12 mouse cellular contexts compared by ENCODE assay signal in genomic region chr12:117807637-117808036, GRCm38 (mm10). TPM values are rescaled to one million over a fixed set of nuclear protein-coding genes. Genes with fewer than 3 reads are reported as not detected.
DNase-seq lines count a peak whose midpoint lies in the region; ATAC-seq and TF ChIP-seq lines count a peak whose summit lies in the region.
"Had no signal": no experiment of that assay in that cellular context is flagged by ENCODE, and none has a peak within 500 bp of the region (broad histone marks: within the 10 kb centered on the region; RNA-seq: fewer than 3 reads in every experiment).

No protein-coding gene starts in this region.

- WGBS in heart, embryonic 10.5 days, result 44% methylated on average over 12 of the region's 12 CpGs
- WGBS in forebrain, embryonic 10.5 days, result 52% methylated on average over 10 of the region's 12 CpGs
- 25% methylated on average over 11 of the region's 12 CpGs for WGBS in hindbrain, postnatal 0 days
- WGBS in intestine, embryonic 15.5 days, result 32% methylated on average over 10 of the region's 12 CpGs

- no peak overlapping the region for H3K9ac ChIP-seq in hindbrain, postnatal 0 days (replicated peaks; ENCODE audit: low read length)
- H3K9ac ChIP-seq in intestine, embryonic 15.5 days, result no peak overlapping the region
- H3K9ac ChIP-seq: limb, embryonic 15.5 days had no signal

- peak overlapping the region; percentile 31 for H3K4me3 ChIP-seq in heart, embryonic 10.5 days
- H3K4me3 ChIP-seq in forebrain, embryonic 10.5 days, result peak overlapping the region; percentile 36
- no peak overlapping the region for H3K4me3 ChIP-seq in hindbrain, postnatal 0 days (ENCODE audit: low read length)
- no peak overlapping the region for H3K4me3 ChIP-seq in intestine, embryonic 15.5 days (replicated peaks)
- H3K4me3 ChIP-seq: limb, embryonic 15.5 days had no signal

- no peak for TF ChIP-seq CTCF in hindbrain, postnatal 0 days (IDR thresholded peaks at IDR 0.05; ENCODE audit: low read depth)

- peak overlapping the region; percentile 48; the same call in 1 of the 2 replicates for H3K4me2 ChIP-seq in hindbrain, postnatal 0 days (ENCODE audit: low read depth, low read length)
- H3K4me2 ChIP-seq in intestine, embryonic 15.5 days (replicated peaks), result no peak overlapping the region

- peaks cover 20% of the 10 kb centered on the region for H3K27me3 ChIP-seq in heart, embryonic 10.5 days (ENCODE audit: insufficient read depth, poor library complexity, severe bottlenecking)
- peaks cover 57% of the 10 kb centered on the region for H3K27me3 ChIP-seq in forebrain, embryonic 10.5 days (ENCODE audit: poor library complexity, severe bottlenecking)
- H3K27me3 ChIP-seq in hindbrain, postnatal 0 days (ENCODE audit: insufficient read depth, low read length), result 0 out of 2 replicates have a peak, but pooled peaks cover 3% of the 10 kb centered on the region
- H3K27me3 ChIP-seq in intestine, embryonic 15.5 days (replicated peaks), result no peaks in the 10 kb centered on the region

- no peak for DNase-seq in heart, embryonic 10.5 days (ENCODE audit: low spot score)
- DNase-seq in heart, adult 18-20 months, result no peak
- DNase-seq in forebrain, embryonic 10.5 days (ENCODE audit: extremely low spot score, low spot score), result no peak
- peak; percentile 34 for DNase-seq in hindbrain, postnatal 0 days (ENCODE audit: low spot score)
- peak; percentile 51 for DNase-seq in neural tube, embryonic 10.5 days (ENCODE audit: extremely low spot score, low spot score)
- no peak for DNase-seq in cerebellum, postnatal 4 days (ENCODE audit: low spot score in 2 of 2)
- no peak for DNase-seq in kidney, adult 11 months
- DNase-seq: adrenal gland, adult 8-10 months; cerebellum, adult 2 months; kidney, postnatal 10 days had no signal

- no peaks in the 10 kb centered on the region for H3K9me3 ChIP-seq in heart, embryonic 10.5 days
- H3K9me3 ChIP-seq in forebrain, embryonic 10.5 days, result no peaks in the 10 kb centered on the region; the same call in 1 of the 2 replicates
- H3K9me3 ChIP-seq in hindbrain, postnatal 0 days (ENCODE audit: low read length), result no peaks in the 10 kb centered on the region
- H3K9me3 ChIP-seq in intestine, embryonic 15.5 days, result no peaks in the 10 kb centered on the region
- H3K9me3 ChIP-seq: limb, embryonic 15.5 days had no signal

- peaks cover 5% of the 10 kb centered on the region for H3K4me1 ChIP-seq in heart, embryonic 10.5 days
- peaks cover 59% of the 10 kb centered on the region for H3K4me1 ChIP-seq in forebrain, embryonic 10.5 days
- peaks cover 10% of the 10 kb centered on the region for H3K4me1 ChIP-seq in hindbrain, postnatal 0 days (ENCODE audit: insufficient read depth, low read length)
- H3K4me1 ChIP-seq in intestine, embryonic 15.5 days (replicated peaks), result no peaks in the 10 kb centered on the region

- H3K36me3 ChIP-seq in heart, embryonic 10.5 days, result no peaks in the 10 kb centered on the region
- H3K36me3 ChIP-seq in forebrain, embryonic 10.5 days (replicated peaks), result no peaks in the 10 kb centered on the region
- H3K36me3 ChIP-seq in hindbrain, postnatal 0 days (ENCODE audit: insufficient read depth, low read length), result no peaks in the 10 kb centered on the region
- no peaks in the 10 kb centered on the region for H3K36me3 ChIP-seq in intestine, embryonic 15.5 days
- H3K36me3 ChIP-seq: limb, embryonic 15.5 days had no signal

- peak; percentile 48; the same call in 1 of the 2 replicates for ATAC-seq in hindbrain, postnatal 0 days
- ATAC-seq in intestine, embryonic 15.5 days, result no peak

- H3K27ac ChIP-seq in heart, embryonic 10.5 days, result no peak overlapping the region
- peak overlapping the region; percentile 59 for H3K27ac ChIP-seq in forebrain, embryonic 10.5 days
- no peak overlapping the region for H3K27ac ChIP-seq in hindbrain, postnatal 0 days
- H3K27ac ChIP-seq in intestine, embryonic 15.5 days, result no peak overlapping the region
- H3K27ac ChIP-seq: limb, embryonic 15.5 days had no signal

RNA-seq across cellular contexts. Expression of gene Cdca7l, which starts 3.5 kb away (rescaled TPM):
- 18.5 and 30.7 TPM in 2 replicates for polyA plus RNA-seq in heart, embryonic 10.5 days (2016; fragmentation: Nextera tagmentation; extraction: Ambion mirVana)
- under 1 TPM; 0.22 to 0.33 TPM for total RNA-seq in heart, adult 18-20 months (2021)
- polyA plus RNA-seq in forebrain, embryonic 10.5 days (2016; fragmentation: Nextera tagmentation; extraction: Ambion mirVana), result 73.9 and 74.2 TPM in 2 replicates
- 4.4 and 4.6 TPM in 2 replicates for total RNA-seq in hindbrain, postnatal 0 days (2014; rRNA removed)
- 5.5 and 5.9 TPM in 2 replicates for polyA plus RNA-seq in hindbrain, postnatal 0 days (2015; fragmentation: Nextera tagmentation; extraction: Ambion mirVana)
- 41.2 and 42.4 TPM in 2 replicates for polyA plus RNA-seq in intestine, embryonic 15.5 days (2015; fragmentation: Nextera tagmentation; extraction: Ambion mirVana)

Comparison
In these comparisons a context has a peak if more than half of its experiments do, and no peak if none do; other contexts are left out.
1. DNase-seq: peak in hindbrain, postnatal 0 days (single experiment) and neural tube, embryonic 10.5 days (single experiment); none in heart, embryonic 10.5 days (single experiment), heart, adult 18-20 months (0 of 2), forebrain, embryonic 10.5 days (single experiment), cerebellum, postnatal 4 days (0 of 2) and kidney, adult 11 months (single experiment).
2. H3K4me3 ChIP-seq: peak in heart, embryonic 10.5 days (single experiment) and forebrain, embryonic 10.5 days (single experiment); none in hindbrain, postnatal 0 days (single experiment) and intestine, embryonic 15.5 days (single experiment).